Mouse (Mus musculus) limb, embryonic 14.5 days (tissue): ENCODE measurements at regions not wholly inside any gene's neighbourhood (a gene's known extent, or its start where the extent isn't known, plus 50 kb on each side); places are given as distances from the start of the nearest gene placed in this dataset.

ENCODE experiments used
- ATAC-seq: fragments of 200-750 bp; cut with Nextera tagmentation; 2 replicates; pipeline ENCODE4 v1.8.0; 2017; ENCODE audit warnings: low read depth, moderate number of reproducible peaks, moderate TSS enrichment; ENCODE audit not compliant: low FRiP score
- DNase-seq: peaks from one replicate; pipeline ENCODE4 v3.0.0-alpha.2; 2015; ENCODE audit warnings: low spot score
- H3K27ac ChIP-seq: fragments of 300-500 bp; sonication (generic); replicated peaks from 2 replicates; pipeline ENCODE4 v1.5.1; 2014; ENCODE audit warnings: low read depth, mild to moderate bottlenecking, low read length, moderate library complexity, mixed read lengths
- H3K27me3 ChIP-seq: fragments of 300-500 bp; sonication (generic); 2 replicates; pipeline ENCODE4 v1.6.1; 2014; ENCODE audit warnings: low read length, mixed read lengths; ENCODE audit not compliant: control insufficient read depth, insufficient read depth
- H3K36me3 ChIP-seq: fragments of 300-500 bp; sonication (generic); 2 replicates; pipeline ENCODE4 v1.6.1; 2014; ENCODE audit warnings: mild to moderate bottlenecking, low read length, moderate library complexity, mixed read lengths; ENCODE audit not compliant: control insufficient read depth, insufficient read depth
- H3K4me1 ChIP-seq: fragments of 300-500 bp; sonication (generic); 2 replicates; pipeline ENCODE4 v1.6.1; 2014; ENCODE audit warnings: antibody characterized with exemption, low read length, mixed read lengths; ENCODE audit not compliant: control insufficient read depth, insufficient read depth
- H3K4me2 ChIP-seq: fragments of 300-500 bp; sonication (generic); replicated peaks from 2 replicates; pipeline ENCODE4 v1.6.1; 2014; ENCODE audit warnings: low read depth, mild to moderate bottlenecking, low read length, moderate library complexity; ENCODE audit not compliant: severe bottlenecking
- H3K4me3 ChIP-seq: fragments of 300-500 bp; sonication (generic); replicated peaks from 2 replicates; pipeline ENCODE4 v1.5.1; 2014; ENCODE audit warnings: low read length
- H3K9ac ChIP-seq: fragments of 300-500 bp; sonication (generic); 2 replicates; pipeline ENCODE4 v1.6.1; 2014; ENCODE audit warnings: mild to moderate bottlenecking, low read depth, low read length, moderate library complexity; ENCODE audit not compliant: severe bottlenecking
- H3K9me3 ChIP-seq: fragments of 300-500 bp; sonication (generic); 2 replicates; pipeline ENCODE4 v1.6.1; 2016; ENCODE audit warnings: low read length; ENCODE audit not compliant: control insufficient read depth
- POLR2A ChIP-seq: fragments of 200-500 bp; IDR thresholded peaks from 2 replicates; pipeline ENCODE4 v1.8.0; 2012; ENCODE audit warnings: inconsistent platforms, mild to moderate bottlenecking, moderate library complexity, borderline replicate concordance; ENCODE audit not compliant: insufficient read depth, insufficient read length; ENCODE audit errors: extremely low read depth
- WGBS: fragments of 180-500 bp; shearing (Covaris S2); extraction: QIAGEN DNeasy Blood & Tissue Kit; methylation state at CpG from one replicate; pipeline ENCODE4 v1.1.7; 2014; 5-methylcytosine and 5-hydroxymethylcytosine counted together

DNA sequence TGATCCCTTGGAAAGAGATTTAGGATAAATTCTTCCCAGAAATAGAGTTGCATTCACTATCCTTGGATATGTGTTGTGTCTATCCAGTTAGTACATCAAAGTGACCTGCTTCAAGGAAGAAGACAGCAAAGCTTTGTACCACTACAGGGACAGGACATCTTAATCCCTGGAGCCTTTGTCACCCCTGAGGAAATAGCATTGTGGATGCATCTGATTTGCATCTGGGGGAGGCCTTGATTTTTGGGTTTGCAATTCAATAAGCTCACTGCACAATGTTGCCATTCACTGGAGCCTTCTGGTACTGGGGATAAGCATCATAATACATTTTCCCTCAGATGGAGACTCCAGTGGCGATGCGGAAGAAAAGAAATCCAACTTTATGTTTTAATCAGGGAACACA, 229.2 kb upstream of the Dcn start:
- H3K4me2 ChIP-seq, result no peak overlapping the region
- no peak overlapping the region for H3K9ac ChIP-seq
- ATAC-seq (no peak), DNase-seq (no peak)
- H3K27me3 ChIP-seq, result no peaks in the 10 kb centered on the region
- no peak for TF ChIP-seq POLR2A
- H3K4me1 ChIP-seq, result no peaks in the 10 kb centered on the region; the same call in 1 of the 2 replicates
- no peaks in the 10 kb centered on the region for H3K9me3 ChIP-seq
- H3K4me3 ChIP-seq, result no peak overlapping the region
- no peak overlapping the region for H3K27ac ChIP-seq
- no peaks in the 10 kb centered on the region for H3K36me3 ChIP-seq
- 94% methylated on average over 2 of the region's 2 CpGs for WGBS

DNA sequence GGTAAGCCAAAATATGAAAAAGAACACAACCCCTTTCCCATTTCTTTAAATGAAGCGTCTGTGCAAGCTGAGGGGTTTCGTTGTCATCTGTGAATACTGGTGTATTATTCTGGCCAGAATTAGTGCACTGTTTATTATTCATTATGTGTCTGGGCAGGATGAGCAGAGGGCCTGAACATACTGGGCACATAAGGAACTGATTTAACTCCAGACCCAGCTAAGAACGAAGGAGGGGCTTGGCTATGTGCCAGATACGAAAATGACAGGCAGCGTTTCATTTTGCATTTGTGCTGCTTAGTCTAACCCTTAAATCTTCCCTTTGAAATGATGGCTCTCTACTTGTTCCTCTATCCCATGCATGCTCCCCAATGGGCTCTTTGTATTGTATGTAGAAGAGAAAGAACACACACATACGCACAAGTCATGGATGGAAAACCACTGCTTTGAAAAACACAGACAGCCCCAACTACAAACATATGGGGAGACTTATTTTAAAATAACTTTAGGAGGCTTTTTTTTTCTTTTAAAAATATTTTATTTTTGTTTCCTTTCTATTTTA, 213.4 kb upstream of the Dcn start:
- no peak overlapping the region for H3K9ac ChIP-seq
- H3K9me3 ChIP-seq, result no peaks in the 10 kb centered on the region
- no peaks in the 10 kb centered on the region for H3K27me3 ChIP-seq
- WGBS, result 23% methylated on average over 6 of the region's 6 CpGs
- DNase-seq, result peak; percentile 68
- TF ChIP-seq POLR2A, result no peak
- H3K36me3 ChIP-seq, result no peaks in the 10 kb centered on the region
- no peak overlapping the region for H3K4me3 ChIP-seq
- H3K4me2 ChIP-seq, result no peak overlapping the region
- H3K4me1 ChIP-seq, result peaks cover 4% of the 10 kb centered on the region; the same call in 1 of the 2 replicates
- ATAC-seq, result no peak
- H3K27ac ChIP-seq, result no peak overlapping the region

DNA sequence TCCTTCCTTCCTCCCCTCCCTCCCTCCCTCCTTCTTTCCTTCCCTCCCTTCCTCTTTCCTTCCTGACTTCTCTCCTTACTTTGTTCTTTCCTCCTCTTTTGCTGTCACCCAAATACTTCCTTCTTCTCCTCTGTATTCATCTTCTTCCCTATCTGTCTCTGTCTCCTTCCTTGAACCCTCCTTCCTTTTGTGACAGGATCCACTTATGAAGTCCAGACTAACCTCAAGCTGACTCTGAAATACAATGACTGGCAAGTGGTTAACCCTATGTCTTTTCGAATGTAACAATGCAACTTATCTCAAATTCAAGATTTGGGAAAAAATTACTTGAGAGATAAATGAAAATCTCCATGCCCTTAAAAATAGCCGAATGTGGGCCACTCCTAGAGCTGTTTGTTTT, 197.0 kb upstream of the Dcn start:
- WGBS, result 81% methylated on average over 2 of the region's 2 CpGs
- H3K4me2 ChIP-seq, result no peak overlapping the region
- H3K9me3 ChIP-seq, result no peaks in the 10 kb centered on the region
- ATAC-seq (no peak), DNase-seq (no peak)
- no peaks in the 10 kb centered on the region for H3K27me3 ChIP-seq
- TF ChIP-seq POLR2A, result no peak
- no peak overlapping the region for H3K27ac ChIP-seq
- no peaks in the 10 kb centered on the region for H3K4me1 ChIP-seq
- H3K9ac ChIP-seq, result no peak overlapping the region
- no peak overlapping the region for H3K4me3 ChIP-seq
- H3K36me3 ChIP-seq, result no peaks in the 10 kb centered on the region

DNA sequence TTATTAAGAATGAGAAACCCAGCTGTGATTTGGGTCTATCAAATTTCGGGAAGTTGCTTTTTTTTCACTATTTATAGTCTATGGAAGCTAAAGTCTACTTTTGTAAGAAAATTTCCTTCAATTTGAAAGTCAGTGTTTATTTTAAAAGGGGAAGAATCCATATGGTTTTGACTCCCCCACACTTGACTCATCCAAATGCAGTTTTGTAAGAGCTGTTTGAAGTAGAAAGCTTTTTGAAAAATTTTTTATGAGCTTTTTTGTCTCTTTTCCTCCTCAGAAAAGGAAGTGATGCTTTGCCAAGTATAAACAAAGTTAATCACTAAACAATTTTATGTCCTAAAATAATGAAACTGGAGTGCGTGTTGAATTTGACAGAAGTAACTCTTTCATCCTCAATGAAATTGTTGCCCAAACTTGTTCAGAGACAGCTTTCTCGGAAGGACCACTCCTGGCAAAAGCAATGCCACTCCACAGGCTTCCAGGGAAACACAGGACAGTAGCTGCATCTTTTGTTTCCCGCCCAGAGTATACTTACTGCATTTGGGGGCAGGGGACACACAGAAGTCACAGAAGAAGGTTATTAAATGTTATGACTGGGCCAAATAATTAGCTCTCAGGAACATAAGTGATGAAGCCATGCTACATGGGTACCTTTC, 196.4 kb upstream of the Dcn start:
- H3K27ac ChIP-seq, result no peak overlapping the region
- 60% methylated on average over 4 of the region's 4 CpGs for WGBS

DNA sequence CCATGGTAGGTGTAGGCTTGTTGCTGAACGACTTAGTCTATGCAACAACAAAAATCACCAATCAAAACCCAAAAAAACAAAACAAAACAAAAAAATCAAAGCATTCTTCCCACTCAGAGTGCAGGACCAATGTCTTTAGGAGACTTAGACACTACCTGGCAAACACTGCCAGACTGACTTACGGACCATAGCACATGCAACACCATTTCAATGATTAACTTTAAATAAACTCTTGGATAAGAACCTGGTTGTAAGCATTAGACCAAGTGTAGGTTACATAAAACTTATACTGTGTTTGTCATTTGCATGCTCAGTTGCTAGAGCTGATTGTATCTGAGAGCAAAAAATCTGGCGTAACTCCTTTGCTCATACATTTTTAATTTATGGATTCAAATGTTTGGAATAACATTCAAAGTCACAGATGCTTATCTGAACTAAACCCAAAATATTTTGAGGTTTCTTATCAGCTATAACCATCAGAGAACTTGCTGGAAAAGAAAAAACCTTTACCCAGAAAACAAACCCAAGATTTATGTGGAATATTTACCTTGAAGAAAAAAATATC, 174.5 kb upstream of the Dcn start:
- Histone ChIP-seq H3K36me3 (no peaks in the 10 kb centered on the region), H3K4me1 (no peaks in the 10 kb centered on the region)
- no peak for DNase-seq

More for the DNA sequence above, 196.4 kb upstream of the Dcn start:
- ATAC-seq, result no peak
- Histone ChIP-seq H3K9ac (no peak overlapping the region), H3K4me3 (no peak overlapping the region), H3K27me3 (no peaks in the 10 kb centered on the region), H3K4me1 (no peaks in the 10 kb centered on the region), H3K36me3 (no peaks in the 10 kb centered on the region), H3K9me3 (no peaks in the 10 kb centered on the region), H3K4me2 (no peak overlapping the region)
- no peak for DNase-seq
- no peak for TF ChIP-seq POLR2A

More for the DNA sequence above, 174.5 kb upstream of the Dcn start:
- ATAC-seq, result no peak
- Histone ChIP-seq H3K27ac (no peak overlapping the region), H3K4me3 (no peak overlapping the region), H3K4me2 (no peak overlapping the region), H3K9ac (no peak overlapping the region), H3K27me3 (no peaks in the 10 kb centered on the region), H3K9me3 (no peaks in the 10 kb centered on the region)
- TF ChIP-seq POLR2A, result no peak
- 72% methylated on average over 3 of the region's 3 CpGs for WGBS
